Mouse (Mus musculus) hindbrain, embryonic 12.5 days (tissue): ENCODE measurements at regions not wholly inside any gene's neighbourhood (a gene's known extent, or its start where the extent isn't known, plus 50 kb on each side); places are given as distances from the start of the nearest gene placed in this dataset.
A peak's percentile ranks its signal among the peaks of the same experiment; 100 is the strongest.

Source experiments
- ATAC-seq: fragments of 200-750 bp; cut with Nextera tagmentation; 2 replicates; pipeline ENCODE4 v1.8.0; 2017; ENCODE audit warnings: moderate TSS enrichment; ENCODE audit not compliant: low FRiP score
- H3K27ac ChIP-seq: fragments of 300-500 bp; sonication (generic); 2 replicates; pipeline ENCODE4 v1.5.1; 2016; ENCODE audit warnings: mild to moderate bottlenecking
- H3K27me3 ChIP-seq: fragments of 300-500 bp; sonication (generic); 2 replicates; pipeline ENCODE4 v1.6.1; 2016; ENCODE audit warnings: mild to moderate bottlenecking
- H3K36me3 ChIP-seq: fragments of 300-500 bp; sonication (generic); 2 replicates; pipeline ENCODE4 v1.6.1; 2016; ENCODE audit warnings: mild to moderate bottlenecking
- H3K4me1 ChIP-seq: fragments of 300-500 bp; sonication (generic); 2 replicates; pipeline ENCODE4 v1.6.1; 2016
- H3K4me2 ChIP-seq: fragments of 300-500 bp; sonication (generic); replicated peaks from 2 replicates; pipeline ENCODE4 v1.6.1; 2016; ENCODE audit warnings: mild to moderate bottlenecking
- H3K4me3 ChIP-seq: fragments of 300-500 bp; sonication (generic); 2 replicates; pipeline ENCODE4 v1.5.1; 2016; ENCODE audit warnings: mild to moderate bottlenecking
- H3K9ac ChIP-seq: fragments of 300-500 bp; sonication (generic); 2 replicates; pipeline ENCODE4 v1.6.1; 2016; ENCODE audit warnings: mild to moderate bottlenecking, moderate library complexity
- H3K9me3 ChIP-seq: fragments of 300-500 bp; sonication (generic); replicated peaks from 2 replicates; pipeline ENCODE4 v1.6.1; 2016; ENCODE audit warnings: mild to moderate bottlenecking
- WGBS: fragments of 180-500 bp; shearing (Covaris S2); methylation state at CpG from one replicate; pipeline ENCODE4 v1.1.7; 2016; 5-methylcytosine and 5-hydroxymethylcytosine counted together

- no peak overlapping the region for H3K9ac ChIP-seq
Measured at GRCm38 (mm10) chr10:126815730-126816129, 85.4 kb downstream of the Atp23 start.

GRCm38 (mm10) chr10:126814968-126815367 is 86.2 kb downstream of the Atp23 start:
- H3K4me3 ChIP-seq, result no peak overlapping the region
- H3K9ac ChIP-seq, result no peak overlapping the region
- 0 out of 2 replicates have a peak, but pooled peaks cover 3% of the 10 kb centered on the region for H3K4me1 ChIP-seq
- H3K27ac ChIP-seq, result no peak overlapping the region
- H3K36me3 ChIP-seq, result no peaks in the 10 kb centered on the region
- H3K9me3 ChIP-seq, result no peaks in the 10 kb centered on the region
- no peaks in the 10 kb centered on the region for H3K27me3 ChIP-seq
- 85% methylated on average over 18 of the region's 18 CpGs for WGBS
- no peak overlapping the region for H3K4me2 ChIP-seq
- ATAC-seq, result no peak

More at GRCm38 (mm10) chr10:126815730-126816129, 85.4 kb downstream of the Atp23 start:
- Histone ChIP-seq H3K27me3 (no peaks in the 10 kb centered on the region), H3K27ac (no peak overlapping the region), H3K9me3 (no peaks in the 10 kb centered on the region), H3K4me3 (no peak overlapping the region), H3K4me2 (no peak overlapping the region), H3K36me3 (no peaks in the 10 kb centered on the region), H3K4me1 (0 out of 2 replicates have a peak, but pooled peaks cover 3% of the 10 kb centered on the region)
- no peak for ATAC-seq
- 87% methylated on average over 5 of the region's 5 CpGs for WGBS

GRCm38 (mm10) chr10:126813051-126813593 is 88.0 kb downstream of the Atp23 start:
- ATAC-seq, result no peak
- Histone ChIP-seq H3K27ac (no peak overlapping the region), H3K4me1 (0 out of 2 replicates have a peak, but pooled peaks cover 3% of the 10 kb centered on the region), H3K9ac (no peak overlapping the region), H3K4me3 (no peak overlapping the region), H3K27me3 (no peaks in the 10 kb centered on the region), H3K36me3 (no peaks in the 10 kb centered on the region), H3K4me2 (no peak overlapping the region), H3K9me3 (no peaks in the 10 kb centered on the region)
- 85% methylated on average over 6 of the region's 6 CpGs for WGBS

GRCm38 (mm10) chr10:126812243-126812755 is 88.9 kb downstream of the Atp23 start:
- H3K4me1 ChIP-seq, result 0 out of 2 replicates have a peak, but pooled peaks cover 3% of the 10 kb centered on the region
- no peaks in the 10 kb centered on the region for H3K27me3 ChIP-seq
- no peak overlapping the region for H3K9ac ChIP-seq
- H3K4me2 ChIP-seq, result no peak overlapping the region
- no peaks in the 10 kb centered on the region for H3K9me3 ChIP-seq
- ATAC-seq, result no peak
- WGBS, result 76% methylated on average over 7 of the region's 7 CpGs
- no peak overlapping the region for H3K27ac ChIP-seq
- no peaks in the 10 kb centered on the region for H3K36me3 ChIP-seq
- no peak overlapping the region for H3K4me3 ChIP-seq

- H3K27ac ChIP-seq, result no peak overlapping the region
- ATAC-seq, result no peak
- H3K9ac ChIP-seq, result no peak overlapping the region
- H3K4me3 ChIP-seq, result no peak overlapping the region
- H3K4me1 ChIP-seq, result 0 out of 2 replicates have a peak, but pooled peaks cover 3% of the 10 kb centered on the region
- no peaks in the 10 kb centered on the region for H3K27me3 ChIP-seq
- WGBS, result 85% methylated on average over 11 of the region's 11 CpGs
- H3K36me3 ChIP-seq, result no peaks in the 10 kb centered on the region
- no peaks in the 10 kb centered on the region for H3K9me3 ChIP-seq
- peak overlapping the region; percentile 42; the same call in 1 of the 2 replicates for H3K4me2 ChIP-seq
Measured at GRCm38 (mm10) chr10:126810346-126811095, 90.6 kb downstream of the Atp23 start.

- peak; percentile 68 for ATAC-seq
- H3K9me3 ChIP-seq, result no peaks in the 10 kb centered on the region
- 0 out of 2 replicates have a peak, but pooled peaks cover 3% of the 10 kb centered on the region for H3K4me1 ChIP-seq
- H3K27me3 ChIP-seq, result no peaks in the 10 kb centered on the region
- 53% methylated on average over 17 of the region's 17 CpGs for WGBS
- H3K4me2 ChIP-seq, result peak overlapping the region; percentile 42
- peak overlapping the region; percentile 13; the same call in 1 of the 2 replicates for H3K4me3 ChIP-seq
- H3K36me3 ChIP-seq, result no peaks in the 10 kb centered on the region
- H3K27ac ChIP-seq, result 0 out of 2 replicates have a peak overlapping the region, but pooled peaks have one; percentile 36
- H3K9ac ChIP-seq, result no peak overlapping the region
Measured at GRCm38 (mm10) chr10:126809587-126809986, 91.6 kb downstream of the Atp23 start.

GRCm38 (mm10) chr10:126806881-126807280 is 94.3 kb downstream of the Atp23 start:
- no peak overlapping the region for H3K27ac ChIP-seq
- no peaks in the 10 kb centered on the region for H3K36me3 ChIP-seq
- H3K4me3 ChIP-seq, result no peak overlapping the region
- no peaks in the 10 kb centered on the region for H3K9me3 ChIP-seq
- H3K4me1 ChIP-seq, result 0 out of 2 replicates have a peak, but pooled peaks cover 2% of the 10 kb centered on the region
- H3K4me2 ChIP-seq, result no peak overlapping the region
- H3K9ac ChIP-seq, result no peak overlapping the region
- H3K27me3 ChIP-seq, result no peaks in the 10 kb centered on the region
- ATAC-seq, result no peak
- 86% methylated on average over 4 of the region's 4 CpGs for WGBS

GRCm38 (mm10) chr10:126802732-126803131 is 98.4 kb downstream of the Atp23 start:
- no peak overlapping the region for H3K4me2 ChIP-seq
- no peak overlapping the region for H3K9ac ChIP-seq
- WGBS, result 78% methylated on average over 4 of the region's 4 CpGs
- no peaks in the 10 kb centered on the region for H3K36me3 ChIP-seq
- no peak overlapping the region for H3K27ac ChIP-seq
- H3K27me3 ChIP-seq, result no peaks in the 10 kb centered on the region
- ATAC-seq, result no peak
- no peaks in the 10 kb centered on the region for H3K9me3 ChIP-seq
- no peaks in the 10 kb centered on the region for H3K4me1 ChIP-seq
- H3K4me3 ChIP-seq, result no peak overlapping the region

GRCm38 (mm10) chr10:126799393-126799792 is 101.8 kb downstream of the Atp23 start:
- Histone ChIP-seq H3K27ac (no peak overlapping the region), H3K4me2 (no peak overlapping the region), H3K27me3 (no peaks in the 10 kb centered on the region), H3K36me3 (no peaks in the 10 kb centered on the region), H3K4me3 (no peak overlapping the region), H3K9ac (no peak overlapping the region), H3K9me3 (no peaks in the 10 kb centered on the region), H3K4me1 (no peaks in the 10 kb centered on the region)
- ATAC-seq, result no peak
- WGBS, result 69% methylated on average over 4 of the region's 4 CpGs

- Histone ChIP-seq H3K27me3 (no peaks in the 10 kb centered on the region), H3K9ac (no peak overlapping the region), H3K4me3 (no peak overlapping the region), H3K36me3 (no peaks in the 10 kb centered on the region), H3K4me2 (no peak overlapping the region), H3K27ac (peak overlapping the region; percentile 12; the same call in 1 of the 2 replicates), H3K9me3 (no peaks in the 10 kb centered on the region), H3K4me1 (peaks cover 13% of the 10 kb centered on the region)
- 45% methylated on average over 3 of the region's 3 CpGs for WGBS
- ATAC-seq, result no peak
Measured at GRCm38 (mm10) chr10:126793136-126793535, 108.0 kb downstream of the Atp23 start.

- peak; percentile 53 for ATAC-seq
- no peaks in the 10 kb centered on the region for H3K9me3 ChIP-seq
- no peak overlapping the region for H3K4me2 ChIP-seq
- H3K4me1 ChIP-seq, result peaks cover 13% of the 10 kb centered on the region
- H3K36me3 ChIP-seq, result no peaks in the 10 kb centered on the region
- H3K27ac ChIP-seq, result 0 out of 2 replicates have a peak overlapping the region, but pooled peaks have one; percentile 13
- no peaks in the 10 kb centered on the region for H3K27me3 ChIP-seq
- WGBS, result 51% methylated on average over 10 of the region's 10 CpGs
- H3K4me3 ChIP-seq, result no peak overlapping the region
- H3K9ac ChIP-seq, result no peak overlapping the region
Measured at GRCm38 (mm10) chr10:126792371-126792835, 108.8 kb downstream of the Atp23 start.

- no peaks in the 10 kb centered on the region for H3K9me3 ChIP-seq
- 67% methylated on average over 5 of the region's 5 CpGs for WGBS
- H3K27me3 ChIP-seq, result no peaks in the 10 kb centered on the region
- no peak overlapping the region for H3K9ac ChIP-seq
- peak; percentile 64; the same call in 1 of the 2 replicates for ATAC-seq
- no peaks in the 10 kb centered on the region for H3K36me3 ChIP-seq
- H3K27ac ChIP-seq, result no peak overlapping the region
- H3K4me1 ChIP-seq, result peaks cover 13% of the 10 kb centered on the region
- H3K4me3 ChIP-seq, result no peak overlapping the region
- H3K4me2 ChIP-seq, result no peak overlapping the region
Measured at GRCm38 (mm10) chr10:126788277-126788676, 112.9 kb downstream of the Atp23 start.
